Mouse (Mus musculus) myocyte (in vitro differentiated cells): ENCODE results near the gene Evi5l. TPM values are rescaled to one million over a fixed set of nuclear protein-coding genes. Genes with fewer than 3 reads are reported as not detected.
A peak's percentile ranks its signal among the peaks of the same experiment; 100 is the strongest.

ENCODE experiments used
- H3K27me3 ChIP-seq: one replicate; pipeline ENCODE4 v1.6.1; 2011; ENCODE audit not compliant: control insufficient read depth, insufficient read depth, insufficient read length
- H3K36me3 ChIP-seq: one replicate; pipeline ENCODE4 v1.6.1; 2011; ENCODE audit not compliant: control insufficient read depth, insufficient read depth
- H3K4me2 ChIP-seq: one replicate; pipeline ENCODE4 v1.6.1; 2011; ENCODE audit warnings: low read depth, control low read depth
- H3K4me3 ChIP-seq: one replicate; pipeline ENCODE4 v1.5.1; 2011; ENCODE audit warnings: mild to moderate bottlenecking, control low read depth, moderate library complexity
- H3K79me2 ChIP-seq: one replicate; pipeline ENCODE4 v1.6.1; 2011; ENCODE audit not compliant: control insufficient read depth, insufficient read depth
- H3ac ChIP-seq: one replicate; pipeline ENCODE4 v1.6.1; 2011; ENCODE audit not compliant: control insufficient read depth, insufficient read length
- CEBPB ChIP-seq: IDR thresholded peaks from 2 replicates; pipeline ENCODE4 v1.6.1; 2011; ENCODE audit warnings: mild to moderate bottlenecking, moderate library complexity; ENCODE audit not compliant: poor library complexity, insufficient read depth, severe bottlenecking
- E2F4 ChIP-seq: IDR thresholded peaks from one replicate; pipeline ENCODE4 v1.6.1; 2011; ENCODE audit warnings: mild to moderate bottlenecking, control low read depth, moderate library complexity; ENCODE audit not compliant: insufficient read depth
- MAX ChIP-seq: IDR thresholded peaks from one replicate; pipeline ENCODE4 v1.6.1; 2011; ENCODE audit warnings: low read depth, mild to moderate bottlenecking, control low read depth
- MYOD1 ChIP-seq, 3 experiments: IDR thresholded peaks; one replicate each; pipeline ENCODE4 v1.6.1; 2011; ENCODE audit warnings: control low read depth in 2 of 3, low read depth in 2 of 3, mild to moderate bottlenecking in 2 of 3, moderate library complexity in 1 of 3; ENCODE audit not compliant: insufficient read length in 2 of 3, control insufficient read depth in 1 of 3
- MYOG ChIP-seq, 3 experiments: IDR thresholded peaks; one replicate each; pipeline ENCODE4 v1.6.1; 2011; ENCODE audit warnings: control low read depth in 2 of 3, low read depth in 2 of 3, mild to moderate bottlenecking in 2 of 3; ENCODE audit not compliant: insufficient read length in 2 of 3, control insufficient read depth in 1 of 3, insufficient read depth in 1 of 3
- POLR2A ChIP-seq: IDR thresholded peaks from one replicate; pipeline ENCODE4 v1.6.1; 2011; ENCODE audit warnings: low read depth, mild to moderate bottlenecking, control low read depth, moderate library complexity; ENCODE audit not compliant: insufficient read length
- POLR2AphosphoS2 ChIP-seq: IDR thresholded peaks from one replicate; pipeline ENCODE4 v1.6.1; 2011; ENCODE audit warnings: low read depth, control low read depth; ENCODE audit not compliant: insufficient read length
- REST ChIP-seq: IDR thresholded peaks from one replicate; pipeline ENCODE4 v1.6.1; 2011; ENCODE audit warnings: mild to moderate bottlenecking, control low read depth, moderate library complexity; ENCODE audit not compliant: insufficient read depth, insufficient read length
- SRF ChIP-seq: IDR thresholded peaks from one replicate; pipeline ENCODE4 v1.6.1; 2011; ENCODE audit warnings: low read depth; ENCODE audit not compliant: control insufficient read depth, insufficient read length
- TCF12 ChIP-seq: IDR thresholded peaks from one replicate; pipeline ENCODE4 v1.6.1; 2011; ENCODE audit warnings: mild to moderate bottlenecking, control low read depth; ENCODE audit not compliant: poor library complexity, insufficient read depth, severe bottlenecking
- TCF3 ChIP-seq: IDR thresholded peaks from one replicate; pipeline ENCODE4 v1.6.1; 2011; ENCODE audit warnings: low read depth, control low read depth; ENCODE audit not compliant: insufficient read length
- USF1 ChIP-seq: IDR thresholded peaks from one replicate; pipeline ENCODE4 v1.6.1; 2011; ENCODE audit warnings: low read depth, mild to moderate bottlenecking, control low read depth, moderate library complexity
- polyA plus RNA-seq: library from polyadenylated mRNA; unstranded; fragments of >200 nt; fragmentation: generic; extraction: Trizol; gene quantifications from one replicate; pipeline ENCODE4 v1.2.1, GENCODE M21; 2012; ENCODE audit warnings: missing spikeins

Gene Evi5l
- polyA plus RNA-seq, 1 experiment: 18.0 TPM

DNA sequence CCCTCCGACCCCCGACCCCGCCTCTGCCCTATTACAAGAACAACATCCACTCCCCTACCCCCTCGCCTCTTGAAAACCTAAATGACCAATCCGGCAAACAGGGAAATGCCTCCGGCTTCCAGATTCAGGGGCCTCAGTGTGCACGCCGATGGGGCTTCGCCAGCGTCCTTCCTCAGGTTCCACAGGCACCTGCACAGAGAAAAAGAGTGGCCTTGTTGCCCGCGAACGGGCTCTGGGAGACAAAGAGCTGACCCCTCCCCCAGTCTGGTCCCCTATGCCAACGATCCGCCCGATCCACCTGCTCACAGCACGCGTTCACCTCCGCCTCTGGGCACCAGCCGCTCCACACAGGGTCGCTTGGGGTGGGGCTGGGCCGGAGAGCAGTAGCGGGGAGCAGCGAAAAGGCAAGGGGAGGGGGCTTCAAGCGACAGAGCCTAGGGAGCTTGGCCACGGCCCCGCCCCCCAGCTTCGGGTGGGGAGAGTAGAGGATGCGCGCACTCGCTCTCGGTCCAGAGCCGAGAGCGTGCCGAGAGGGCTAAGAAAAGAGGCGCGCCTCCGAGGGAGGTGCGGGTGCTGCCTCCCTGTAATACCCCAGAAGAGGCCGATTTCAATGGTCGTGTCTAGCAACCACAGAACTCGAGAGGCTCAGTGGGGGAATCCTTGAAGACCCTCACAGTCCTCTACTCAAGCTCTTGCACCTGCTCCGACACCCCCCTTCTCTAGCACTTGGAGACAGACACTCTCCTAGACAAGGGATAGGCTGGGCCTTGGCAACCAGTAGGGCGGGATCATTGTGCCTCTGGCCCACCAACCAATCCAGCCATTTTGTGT lies 50.6 kb downstream of the Evi5l start, which contains the start of gene Prr36:
TSS of gene Prr36 (minus strand) at position 669 of the 831 bp plus-strand sequence.
- no peaks in the 10 kb centered on the region for H3K79me2 ChIP-seq
- H3K4me3 ChIP-seq: no peak within 1 kb of the TSS
- no peak for TF ChIP-seq MYOD1 (IDR thresholded peaks at IDR 0.05; ENCODE audit: control insufficient read depth in 1 of 3, insufficient read length in 2 of 3, low read depth in 2 of 3)
- no peak for TF ChIP-seq MYOG (IDR thresholded peaks at IDR 0.05; ENCODE audit: control insufficient read depth in 1 of 3, insufficient read depth in 1 of 3, insufficient read length in 2 of 3, low read depth in 2 of 3)
- no peak for TF ChIP-seq TCF12
- H3K4me2 ChIP-seq: no peak within 1 kb of the TSS
- H3K27me3 ChIP-seq: peaks cover 17% of the 10 kb centered on the region
- no peaks in the 10 kb centered on the region for H3K36me3 ChIP-seq
- no peak within 1 kb of the TSS for H3ac ChIP-seq

DNA sequence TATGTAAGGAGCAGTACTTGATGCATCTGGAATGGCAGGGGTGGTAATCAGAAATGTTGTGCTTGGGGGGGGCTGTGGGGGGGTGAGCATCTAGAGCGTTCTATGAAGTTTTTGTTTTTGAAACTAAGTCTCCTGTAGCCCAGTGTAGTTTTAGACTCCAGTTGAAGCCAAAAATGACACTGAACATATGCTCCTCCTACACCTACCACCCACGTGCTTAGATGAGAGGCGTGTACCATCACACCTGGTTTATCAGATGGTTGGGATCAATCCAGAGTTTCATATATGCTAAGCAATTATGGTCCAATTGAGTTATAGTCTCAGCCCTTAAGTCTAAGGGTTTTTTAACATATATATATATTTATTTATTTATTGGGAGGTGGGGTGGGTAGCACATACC lies 53.2 kb downstream of the Evi5l start:
- peaks cover 28% of the 10 kb centered on the region for H3K27me3 ChIP-seq

DNA sequence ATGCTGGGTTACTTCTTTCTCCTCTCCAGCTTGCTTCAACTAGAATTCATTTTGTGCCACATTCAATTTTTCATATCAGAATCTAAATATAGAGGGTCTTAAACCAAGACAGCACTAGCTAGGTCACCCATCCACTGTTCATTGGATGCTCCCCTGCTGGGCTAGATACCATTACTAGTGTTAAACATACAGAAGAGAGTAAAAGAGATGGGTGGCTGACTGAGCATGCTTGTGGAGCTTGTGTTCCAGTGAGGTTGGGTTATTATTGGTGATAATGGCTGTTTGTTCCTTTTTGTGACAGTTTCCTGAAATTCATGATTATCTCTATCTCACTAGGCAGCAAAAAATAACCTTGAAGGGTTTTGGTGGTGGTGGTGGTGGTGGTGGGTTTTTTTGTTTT lies 55.7 kb downstream of the Evi5l start:
- TF ChIP-seq CEBPB (no peak), MYOG (IDR thresholded peaks at IDR 0.05; ENCODE audit: control insufficient read depth in 1 of 3, insufficient read depth in 1 of 3, insufficient read length in 2 of 3, low read depth in 2 of 3) (no peak), SRF (no peak), E2F4 (no peak), REST (no peak), USF1 (no peak), MYOD1 (IDR thresholded peaks at IDR 0.05; ENCODE audit: control insufficient read depth in 1 of 3, insufficient read length in 2 of 3, low read depth in 2 of 3) (no peak), TCF12 (no peak), POLR2AphosphoS2 (no peak), MAX (no peak), TCF3 (no peak), POLR2A (no peak)
- Histone ChIP-seq H3K4me3 (no peak overlapping the region), H3K79me2 (no peaks in the 10 kb centered on the region), H3K27me3 (peaks cover 27% of the 10 kb centered on the region), H3K4me2 (no peak overlapping the region), H3ac (no peak overlapping the region), H3K36me3 (no peaks in the 10 kb centered on the region)

More for the DNA sequence above, 53.2 kb downstream of the Evi5l start:
- Histone ChIP-seq H3K79me2 (no peaks in the 10 kb centered on the region), H3K4me3 (no peak overlapping the region), H3K36me3 (no peaks in the 10 kb centered on the region), H3ac (no peak overlapping the region), H3K4me2 (no peak overlapping the region)
- TF ChIP-seq POLR2A (no peak), USF1 (no peak), E2F4 (no peak), SRF (no peak), TCF3 (no peak), REST (no peak), TCF12 (no peak), POLR2AphosphoS2 (no peak), CEBPB (no peak), MYOG (IDR thresholded peaks at IDR 0.05; ENCODE audit: control insufficient read depth in 1 of 3, insufficient read depth in 1 of 3, insufficient read length in 2 of 3, low read depth in 2 of 3) (no peak), MYOD1 (IDR thresholded peaks at IDR 0.05; ENCODE audit: control insufficient read depth in 1 of 3, insufficient read length in 2 of 3, low read depth in 2 of 3) (no peak), MAX (no peak)

DNA sequence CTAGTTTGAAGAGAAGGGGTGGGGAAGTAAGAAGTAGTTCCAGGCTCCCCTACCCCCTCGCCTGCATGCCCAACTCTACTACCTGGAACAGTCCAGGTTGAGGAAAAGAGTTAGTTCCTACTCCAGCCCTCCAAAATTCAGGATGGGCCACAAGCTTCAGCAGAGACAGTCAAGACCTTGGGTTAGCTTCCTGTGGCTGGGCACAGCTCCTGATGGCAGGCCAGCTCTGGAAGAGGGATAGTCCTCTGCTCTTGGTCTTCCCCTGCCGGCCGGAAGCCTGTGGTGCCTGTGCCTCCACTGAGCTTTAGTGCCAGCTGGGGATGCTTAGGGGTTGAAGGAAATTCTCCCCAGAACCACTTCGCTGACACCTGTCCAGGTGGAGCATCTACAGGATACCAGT lies 60.0 kb downstream of the Evi5l start:
- Histone ChIP-seq H3K79me2 (no peaks in the 10 kb centered on the region), H3ac (no peak overlapping the region), H3K4me2 (peak overlapping the region; percentile 73), H3K36me3 (no peaks in the 10 kb centered on the region), H3K27me3 (peaks cover 14% of the 10 kb centered on the region), H3K4me3 (peak overlapping the region; percentile 23)
- TF ChIP-seq TCF3: no peak
- no peak for TF ChIP-seq SRF
- no peak for TF ChIP-seq CEBPB
- no peak for TF ChIP-seq USF1
- no peak for TF ChIP-seq REST
- TF ChIP-seq MYOD1 (IDR thresholded peaks at IDR 0.05; ENCODE audit: control insufficient read depth in 1 of 3, insufficient read length in 2 of 3, low read depth in 2 of 3): no peak
- TF ChIP-seq MAX: no peak
- no peak for TF ChIP-seq POLR2A
- no peak for TF ChIP-seq MYOG (IDR thresholded peaks at IDR 0.05; ENCODE audit: control insufficient read depth in 1 of 3, insufficient read depth in 1 of 3, insufficient read length in 2 of 3, low read depth in 2 of 3)
- no peak for TF ChIP-seq POLR2AphosphoS2
- no peak for TF ChIP-seq TCF12
- TF ChIP-seq E2F4: no peak
